ENCODE assay signal across 17 mouse cellular contexts in genomic region chr1:77531934-77532575, GRCm38 (mm10). TPM values are rescaled to one million over a fixed set of nuclear protein-coding genes. Genes with fewer than 3 reads are reported as not detected.
DNase-seq lines count a peak whose midpoint lies in the region; ATAC-seq and TF ChIP-seq lines count a peak whose summit lies in the region.
"Had no signal": no experiment of that assay in that cellular context is flagged by ENCODE, and none has a peak within 500 bp of the region (broad histone marks: within the 10 kb centered on the region; RNA-seq: fewer than 3 reads in every experiment).

No protein-coding gene starts in this region.

- H3K4me2 ChIP-seq in hindbrain, embryonic 12.5 days (replicated peaks) = no peak overlapping the region
- no peak overlapping the region for H3K4me2 ChIP-seq in hindbrain, embryonic 11.5 days (replicated peaks; ENCODE audit: low read depth, low read length)
- no peak overlapping the region for H3K4me2 ChIP-seq in hindbrain, postnatal 0 days (ENCODE audit: low read depth, low read length)
- no peak overlapping the region for H3K4me2 ChIP-seq in intestine, embryonic 15.5 days (replicated peaks)
- H3K4me2 ChIP-seq: embryonic facial prominence, embryonic 15.5 days had no signal

- no peaks in the 10 kb centered on the region for H3K9me3 ChIP-seq in hindbrain, embryonic 12.5 days (replicated peaks)
- no peaks in the 10 kb centered on the region for H3K9me3 ChIP-seq in hindbrain, embryonic 11.5 days (ENCODE audit: control insufficient read depth, low read length)
- no peaks in the 10 kb centered on the region for H3K9me3 ChIP-seq in hindbrain, postnatal 0 days (ENCODE audit: low read length)
- no peaks in the 10 kb centered on the region for H3K9me3 ChIP-seq in intestine, embryonic 15.5 days
- H3K9me3 ChIP-seq: embryonic facial prominence, embryonic 15.5 days had no signal

- peak; percentile 74 for ATAC-seq in hindbrain, embryonic 12.5 days (ENCODE audit: low FRiP score)
- no peak for ATAC-seq in hindbrain, embryonic 11.5 days (ENCODE audit: low FRiP score)
- ATAC-seq in hindbrain, postnatal 0 days = peak; percentile 59
- no peak for ATAC-seq in intestine, embryonic 15.5 days
- ATAC-seq: activated CD4-positive, CD25-positive, alpha-beta regulatory T cell, adult 4 months had no signal

- H3K4me3 ChIP-seq in hindbrain, embryonic 12.5 days = no peak overlapping the region
- H3K4me3 ChIP-seq in hindbrain, embryonic 11.5 days (ENCODE audit: low read depth, low read length) = no peak overlapping the region
- no peak overlapping the region for H3K4me3 ChIP-seq in hindbrain, postnatal 0 days (ENCODE audit: low read length)
- H3K4me3 ChIP-seq in intestine, embryonic 15.5 days (replicated peaks) = no peak overlapping the region
- H3K4me3 ChIP-seq: embryonic facial prominence, embryonic 15.5 days had no signal

- no peak overlapping the region for H3K27ac ChIP-seq in hindbrain, embryonic 12.5 days
- no peak overlapping the region for H3K27ac ChIP-seq in hindbrain, embryonic 11.5 days (ENCODE audit: low read depth, low read length)
- H3K27ac ChIP-seq in hindbrain, postnatal 0 days = no peak overlapping the region
- H3K27ac ChIP-seq in intestine, embryonic 15.5 days = no peak overlapping the region
- H3K27ac ChIP-seq: embryonic facial prominence, embryonic 15.5 days had no signal

- no peak for DNase-seq in hindbrain, embryonic 11.5 days (ENCODE audit: low spot score)
- peak; percentile 71 for DNase-seq in retina, postnatal 1 day
- DNase-seq in retina, embryonic 14.5 days (ENCODE audit: low spot score) = no peak
- peak; percentile 42 for DNase-seq in hindbrain, postnatal 0 days (ENCODE audit: low spot score)
- no peak for DNase-seq in left cerebral cortex, adult 18-20 months (ENCODE audit: low spot score in 2 of 2)
- no peak for DNase-seq in embryo, embryonic 9.5 days (ENCODE audit: extremely low spot score)
- DNase-seq: cerebellum, postnatal 36 days; heart, adult 18-20 months; kidney, adult 18-20 months; liver; right cerebral cortex, postnatal 14 days; thymus, postnatal 14 days had no signal

- H3K36me3 ChIP-seq in hindbrain, embryonic 12.5 days = no peaks in the 10 kb centered on the region
- no peaks in the 10 kb centered on the region for H3K36me3 ChIP-seq in hindbrain, embryonic 11.5 days (ENCODE audit: control insufficient read depth, insufficient read depth, low read length)
- no peaks in the 10 kb centered on the region for H3K36me3 ChIP-seq in hindbrain, postnatal 0 days (ENCODE audit: insufficient read depth, low read length)
- H3K36me3 ChIP-seq in intestine, embryonic 15.5 days = no peaks in the 10 kb centered on the region
- H3K36me3 ChIP-seq: embryonic facial prominence, embryonic 15.5 days; G1E had no signal

- TF ChIP-seq CTCF in hindbrain, postnatal 0 days (IDR thresholded peaks at IDR 0.05; ENCODE audit: low read depth) = no peak

- no peaks in the 10 kb centered on the region for H3K27me3 ChIP-seq in hindbrain, embryonic 12.5 days
- H3K27me3 ChIP-seq in hindbrain, embryonic 11.5 days (ENCODE audit: control insufficient read depth, insufficient read depth, low read length) = no peaks in the 10 kb centered on the region
- no peaks in the 10 kb centered on the region for H3K27me3 ChIP-seq in hindbrain, postnatal 0 days (ENCODE audit: insufficient read depth, low read length)
- H3K27me3 ChIP-seq in intestine, embryonic 15.5 days (replicated peaks) = no peaks in the 10 kb centered on the region
- H3K27me3 ChIP-seq: embryonic facial prominence, embryonic 15.5 days had no signal

- H3K9ac ChIP-seq in hindbrain, embryonic 12.5 days = no peak overlapping the region
- no peak overlapping the region for H3K9ac ChIP-seq in hindbrain, embryonic 11.5 days (ENCODE audit: low read depth, low read length)
- no peak overlapping the region for H3K9ac ChIP-seq in hindbrain, postnatal 0 days (replicated peaks; ENCODE audit: low read length)
- H3K9ac ChIP-seq in intestine, embryonic 15.5 days = no peak overlapping the region
- H3K9ac ChIP-seq: embryonic facial prominence, embryonic 15.5 days had no signal

- 47% methylated on average over 5 of the region's 5 CpGs for WGBS in hindbrain, embryonic 12.5 days
- WGBS in hindbrain, embryonic 11.5 days = 55% methylated on average over 5 of the region's 5 CpGs
- 25% methylated on average over 5 of the region's 5 CpGs for WGBS in hindbrain, postnatal 0 days
- WGBS in intestine, embryonic 15.5 days = 59% methylated on average over 5 of the region's 5 CpGs

- peaks cover 6% of the 10 kb centered on the region; the same call in 1 of the 2 replicates for H3K4me1 ChIP-seq in hindbrain, embryonic 12.5 days
- H3K4me1 ChIP-seq in hindbrain, embryonic 11.5 days (replicated peaks; ENCODE audit: control insufficient read depth, insufficient read depth, low read length) = no peaks in the 10 kb centered on the region
- H3K4me1 ChIP-seq in hindbrain, postnatal 0 days (ENCODE audit: insufficient read depth, low read length) = no peaks in the 10 kb centered on the region
- no peaks in the 10 kb centered on the region for H3K4me1 ChIP-seq in intestine, embryonic 15.5 days (replicated peaks)
- H3K4me1 ChIP-seq: embryonic facial prominence, embryonic 15.5 days had no signal

RNA-seq across cellular contexts. Expression of gene Epha4, which starts 17.2 kb away (rescaled TPM):
- polyA plus RNA-seq in hindbrain, embryonic 12.5 days (2016; fragmentation: Nextera tagmentation; extraction: Ambion mirVana) = 34.5 and 37.0 TPM in 2 replicates
- polyA plus RNA-seq in hindbrain, embryonic 11.5 days (2014; fragmentation: Nextera tagmentation; extraction: Ambion mirVana) = 25.9 and 28.0 TPM in 2 replicates
- 88.1 and 107 TPM in 2 replicates for total RNA-seq in hindbrain, postnatal 0 days (2014; rRNA removed)
- polyA plus RNA-seq in hindbrain, postnatal 0 days (2015; fragmentation: Nextera tagmentation; extraction: Ambion mirVana) = 34.2 and 36.0 TPM in 2 replicates
- 100 to 1,000 TPM; 148 to 151 TPM for total RNA-seq in left cerebral cortex, adult 18-20 months (2021)
- polyA plus RNA-seq in intestine, embryonic 15.5 days (2015; fragmentation: Nextera tagmentation; extraction: Ambion mirVana) = 8.7 and 10.4 TPM in 2 replicates
- polyA plus RNA-seq: G1E had no signal

Comparison
In these comparisons a context has a peak if more than half of its experiments do, and no peak if none do; other contexts are left out.
1. ATAC-seq: peak in hindbrain, embryonic 12.5 days (single experiment) and hindbrain, postnatal 0 days (single experiment); none in hindbrain, embryonic 11.5 days (single experiment) and intestine, embryonic 15.5 days (single experiment).
2. DNase-seq: peak in retina, postnatal 1 day (single experiment) and hindbrain, postnatal 0 days (single experiment); none in hindbrain, embryonic 11.5 days (single experiment), retina, embryonic 14.5 days (single experiment), left cerebral cortex, adult 18-20 months (0 of 2) and embryo, embryonic 9.5 days (single experiment).